Mouse (Mus musculus) skeletal muscle tissue, adult 2 months (tissue): ENCODE results near the gene Dock2.
"Not testable (repeated sequence)": the region's sequence is repeated elsewhere in the genome, so short reads cannot be mapped to it uniquely, and the experiment has no call there.

Experiments
- DNase-seq: peaks from one replicate; pipeline ENCODE4 v3.0.0-alpha.2; 2012; ENCODE audit warnings: low read depth, low spot score

Gene Dock2

GRCm38 (mm10) chr11:34783587-34784043 is at the start of gene Dock2:
Dock2 (minus strand) TSS chr11:34783892.
- no peak for DNase-seq

GRCm38 (mm10) chr11:34832678-34833077 is 49.0 kb upstream of the Dock2 start:
- no peak for DNase-seq

GRCm38 (mm10) chr11:34827803-34828202 is 44.1 kb upstream of the Dock2 start:
- DNase-seq, result no peak

- DNase-seq, result no peak
These were observed 43.2 kb upstream of the Dock2 start for GRCm38 (mm10) chr11:34826940-34827339.

DNA sequence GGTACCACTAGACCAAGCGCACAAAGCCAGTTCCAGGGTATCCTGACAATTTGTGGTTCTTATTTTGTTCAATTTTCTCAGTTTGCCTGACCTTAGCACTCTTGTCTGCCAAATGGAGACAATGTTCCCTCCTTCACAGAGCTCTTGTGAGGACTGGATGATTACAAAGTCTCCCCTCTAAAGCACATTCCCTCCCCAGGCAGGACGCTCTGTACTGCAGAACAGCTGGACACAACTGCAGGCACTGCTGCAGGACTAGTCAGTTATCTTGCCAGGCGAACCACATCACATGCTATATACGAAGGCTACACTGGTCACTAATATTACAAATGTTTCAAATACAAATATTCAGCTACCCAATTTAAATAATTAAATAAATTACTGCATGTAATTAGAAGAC is 41.1 kb upstream of the Dock2 start:
- no peak for DNase-seq

- DNase-seq, result no peak
These were observed 31.1 kb upstream of the Dock2 start for GRCm38 (mm10) chr11:34814767-34815166.

DNA sequence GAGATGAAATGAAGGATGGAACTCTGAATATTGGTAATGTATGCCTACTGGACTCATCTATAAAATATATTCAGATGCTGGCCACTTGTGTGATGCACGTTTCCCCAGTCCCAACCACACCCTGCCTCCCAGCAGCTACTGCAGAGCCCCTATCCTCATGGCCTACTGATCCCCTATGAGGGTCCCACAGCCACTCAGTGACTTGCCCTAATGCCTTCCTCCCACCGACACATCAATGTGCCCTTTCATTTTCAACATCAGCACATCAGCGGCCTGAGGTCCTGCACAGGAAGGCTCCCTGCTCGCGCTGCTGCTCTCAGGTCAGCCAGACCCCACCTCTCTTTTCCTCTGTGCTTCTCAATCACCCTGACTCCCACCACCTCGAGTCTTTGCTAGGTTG is 30.6 kb upstream of the Dock2 start:
- DNase-seq, result no peak

- not testable (repeated sequence) for DNase-seq
These were observed 21.3 kb upstream of the Dock2 start for GRCm38 (mm10) chr11:34805026-34805425.

DNA sequence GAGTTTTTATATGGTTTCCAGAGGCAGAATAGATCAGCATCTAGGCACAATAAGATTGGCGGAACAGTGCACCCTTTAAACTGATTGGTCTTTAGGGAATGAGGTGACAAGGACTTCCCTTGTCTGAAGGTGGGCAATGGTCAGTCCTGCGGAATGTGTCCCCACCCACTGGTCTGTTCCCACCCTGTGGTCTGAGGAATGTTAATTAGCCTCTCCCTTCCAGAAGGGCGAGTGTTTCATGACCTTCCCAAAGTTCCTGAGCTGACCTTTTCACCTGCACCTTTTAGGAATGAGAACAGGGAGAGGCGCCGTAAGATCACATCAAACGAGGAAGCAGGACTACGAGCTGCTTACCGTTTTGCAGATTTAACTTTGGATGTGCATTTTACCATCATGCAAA is 14.4 kb upstream of the Dock2 start:
- DNase-seq, result not testable (repeated sequence)

- no peak for DNase-seq
These were observed 12.4 kb upstream of the Dock2 start for GRCm38 (mm10) chr11:34796097-34796496.

GRCm38 (mm10) chr11:34791872-34792271 is 8.2 kb upstream of the Dock2 start:
- no peak for DNase-seq

DNA sequence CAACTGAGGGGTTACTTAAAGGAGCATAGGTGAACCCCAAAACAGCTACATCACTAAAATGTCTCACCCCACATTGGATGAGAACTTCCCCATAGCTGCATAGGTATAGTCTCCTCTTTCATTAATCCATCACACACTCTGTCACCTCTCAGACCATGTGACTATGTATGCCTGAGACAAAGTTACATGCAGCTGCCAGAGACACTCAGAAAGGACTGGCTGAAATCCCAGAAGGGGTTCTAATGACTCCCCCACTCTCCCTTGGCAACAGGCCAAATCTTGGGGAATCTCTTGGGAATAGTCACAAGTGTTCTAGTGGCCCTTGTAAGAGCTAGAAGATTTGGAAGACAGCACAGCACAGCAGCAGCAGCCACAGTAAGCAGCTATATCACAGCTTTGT is 1.2 kb upstream of the Dock2 start:
- no peak for DNase-seq

- DNase-seq, result no peak
These were observed 919 bp downstream of the Dock2 start for GRCm38 (mm10) chr11:34782516-34783430.

GRCm38 (mm10) chr11:34780786-34781185 is 2.9 kb downstream of the Dock2 start:
- DNase-seq, result no peak

DNA sequence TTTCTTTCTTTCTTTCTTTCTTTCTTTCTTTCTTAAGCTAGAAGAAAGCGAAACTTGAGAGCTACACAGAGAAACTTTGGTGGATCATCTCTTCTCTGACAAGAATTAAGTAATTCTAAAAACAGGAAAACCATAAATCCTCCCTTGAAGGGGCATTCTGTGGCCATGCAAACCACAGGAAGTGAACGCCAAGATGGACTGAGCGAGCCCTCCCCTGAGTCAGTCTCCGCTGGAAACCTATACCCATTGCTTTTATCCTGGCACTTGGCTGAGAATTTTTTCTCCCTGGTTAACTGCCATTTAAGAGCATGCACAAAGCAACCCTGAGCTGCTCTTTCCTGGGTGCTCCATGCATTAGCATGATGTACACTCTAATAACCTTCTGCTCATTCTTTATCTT is 3.7 kb downstream of the Dock2 start:
- no peak for DNase-seq

DNA sequence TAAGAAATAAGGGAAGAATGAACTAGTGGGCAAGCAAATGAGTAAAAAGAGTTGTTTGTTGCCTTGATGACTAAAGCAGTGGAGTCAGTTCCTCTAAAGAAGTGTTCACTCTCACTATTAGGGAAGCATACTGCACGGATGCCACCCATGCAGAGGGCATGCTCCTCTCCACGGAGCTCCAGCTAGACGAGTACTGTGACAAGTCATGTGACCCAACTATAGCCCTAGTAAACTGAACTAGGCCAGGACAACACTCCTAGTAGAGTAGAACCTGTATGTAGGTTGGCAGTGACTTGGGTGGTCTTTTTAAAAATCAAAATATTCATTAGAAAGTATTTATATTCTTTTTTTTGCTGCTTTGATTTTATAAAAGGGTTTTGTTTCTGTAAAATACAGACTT is 5.3 kb downstream of the Dock2 start:
- no peak for DNase-seq

DNA sequence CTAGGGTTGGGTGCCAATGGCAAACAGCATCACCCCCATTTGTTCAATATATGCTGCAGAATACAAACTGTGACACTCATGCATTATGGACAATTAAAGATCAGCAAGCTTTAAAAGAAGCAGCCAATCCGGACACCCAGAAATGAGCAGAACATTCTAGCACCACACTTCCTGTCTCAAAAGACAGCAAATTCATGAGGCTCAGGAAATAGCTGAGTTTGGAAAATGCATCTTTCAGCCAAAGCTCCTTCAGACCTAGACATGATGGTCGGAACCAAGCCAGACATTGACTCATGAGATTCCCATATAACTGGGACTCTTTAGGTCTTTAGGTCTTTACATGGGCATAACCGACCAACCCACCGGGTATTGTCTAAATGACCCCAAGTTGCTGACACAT is 6.2 kb downstream of the Dock2 start:
- DNase-seq, result no peak

DNA sequence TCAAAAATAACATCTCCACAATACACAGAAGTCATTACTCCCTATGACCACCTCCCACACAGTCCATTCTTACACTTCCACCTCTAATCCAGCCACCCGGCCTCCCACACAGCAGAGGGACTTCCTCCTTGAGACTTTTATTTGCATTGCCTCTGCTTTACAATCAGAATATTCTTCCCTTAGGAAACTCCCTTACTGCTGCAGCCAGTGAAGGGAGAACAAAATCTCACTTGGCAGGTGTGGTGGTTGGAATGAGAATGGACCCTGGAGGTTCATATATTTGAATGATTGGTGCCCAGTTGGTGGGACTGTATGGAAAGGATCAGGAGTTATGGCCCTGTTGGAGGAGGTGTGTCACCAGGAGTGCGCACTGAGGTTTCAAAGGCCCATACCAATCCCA is 7.6 kb downstream of the Dock2 start:
- no peak for DNase-seq

- DNase-seq, result no peak
These were observed 9.1 kb downstream of the Dock2 start for GRCm38 (mm10) chr11:34774636-34775035.

DNA sequence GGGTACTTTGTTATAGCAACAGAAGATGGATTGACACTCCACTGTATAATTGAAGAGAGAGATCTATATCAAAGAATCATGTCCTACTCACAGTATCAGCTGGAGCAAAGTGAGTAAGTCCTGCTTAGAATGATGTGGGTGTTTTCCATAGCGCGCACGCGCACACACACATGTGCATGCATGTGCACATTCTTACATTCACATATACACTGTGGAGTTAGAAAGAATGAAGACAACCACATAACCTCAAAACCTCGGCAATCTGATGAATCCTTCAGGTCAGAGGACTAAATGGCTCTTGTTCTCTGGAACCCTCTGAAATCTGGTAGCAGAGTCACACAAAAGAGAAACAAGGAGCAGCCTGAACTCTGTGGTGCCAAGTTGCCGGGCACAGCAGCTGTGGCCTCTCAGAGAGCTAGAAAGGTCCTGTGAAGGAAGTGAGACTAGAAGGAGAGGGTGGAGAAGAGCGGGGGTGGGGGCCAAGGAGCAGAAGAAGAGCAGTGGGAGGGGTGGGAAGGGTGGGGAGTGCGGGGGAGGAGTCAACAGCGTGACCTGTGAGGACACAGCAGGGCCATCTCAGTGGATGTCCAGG is 10.3 kb downstream of the Dock2 start:
- no peak for DNase-seq

- peak; percentile 64 for DNase-seq
These were observed 12.3 kb downstream of the Dock2 start for GRCm38 (mm10) chr11:34771221-34771986.

- no peak for DNase-seq
These were observed 13.0 kb downstream of the Dock2 start for GRCm38 (mm10) chr11:34770666-34771065.
